Mouse (Mus musculus) cerebellum, adult 8-10 months (tissue): ENCODE measurements around the gene Ap2b1.
"Not testable (repeated sequence)": the region's sequence is repeated elsewhere in the genome, so short reads cannot be mapped to it uniquely, and the experiment has no call there.

Experiments
- DNase-seq: peaks from one replicate; pipeline ENCODE4 v3.0.0; 2022

The Ap2b1 gene

GRCm38 (mm10) chr11:83298225-83299195 is at the start of gene Ap2b1:
Gene Ap2b1 (plus strand): TSS chr11:83299024.
- peak; percentile 89 for DNase-seq

GRCm38 (mm10) chr11:83257211-83257610 is 41.6 kb upstream of the Ap2b1 start:
- DNase-seq = not testable (repeated sequence)

- no peak for DNase-seq
These were observed 36.2 kb upstream of the Ap2b1 start for GRCm38 (mm10) chr11:83262673-83263072.

GRCm38 (mm10) chr11:83263146-83263545 is 35.7 kb upstream of the Ap2b1 start:
- no peak for DNase-seq

- DNase-seq = no peak
These were observed 28.0 kb upstream of the Ap2b1 start for GRCm38 (mm10) chr11:83270842-83271150.

- DNase-seq = peak; percentile 87
These were observed 27.5 kb upstream of the Ap2b1 start for GRCm38 (mm10) chr11:83271151-83271950.

GRCm38 (mm10) chr11:83271951-83272843 is 26.6 kb upstream of the Ap2b1 start:
- DNase-seq = no peak

- no peak for DNase-seq
These were observed 22.6 kb upstream of the Ap2b1 start for GRCm38 (mm10) chr11:83276251-83276650.

GRCm38 (mm10) chr11:83279024-83279423 is 19.8 kb upstream of the Ap2b1 start:
- DNase-seq = no peak

GRCm38 (mm10) chr11:83279691-83280090 is 19.1 kb upstream of the Ap2b1 start:
- no peak for DNase-seq

GRCm38 (mm10) chr11:83282084-83282483 is 16.7 kb upstream of the Ap2b1 start:
- DNase-seq = no peak

- no peak for DNase-seq
These were observed 13.2 kb upstream of the Ap2b1 start for GRCm38 (mm10) chr11:83285627-83286026.

GRCm38 (mm10) chr11:83286566-83286965 is 12.3 kb upstream of the Ap2b1 start, which contains the start of gene Slfn14:
Gene Slfn14 (minus strand): TSS chr11:83286726.
- no peak for DNase-seq

GRCm38 (mm10) chr11:83289036-83289435 is 9.8 kb upstream of the Ap2b1 start:
- DNase-seq = no peak

- no peak for DNase-seq
These were observed 9.2 kb upstream of the Ap2b1 start for GRCm38 (mm10) chr11:83289633-83290032.

GRCm38 (mm10) chr11:83291375-83292250 is 7.2 kb upstream of the Ap2b1 start:
- DNase-seq = peak; percentile 94

- no peak for DNase-seq
These were observed 6.6 kb upstream of the Ap2b1 start for GRCm38 (mm10) chr11:83292251-83292587.

- DNase-seq = no peak
These were observed 5.6 kb upstream of the Ap2b1 start for GRCm38 (mm10) chr11:83293182-83293581.

GRCm38 (mm10) chr11:83294133-83294532 is 4.7 kb upstream of the Ap2b1 start:
- DNase-seq = no peak

- no peak for DNase-seq
These were observed 1.0 kb upstream of the Ap2b1 start for GRCm38 (mm10) chr11:83297816-83298215.

GRCm38 (mm10) chr11:83299724-83300123 is 900 bp downstream of the Ap2b1 start:
- DNase-seq = no peak

- no peak for DNase-seq
These were observed 2.6 kb downstream of the Ap2b1 start for GRCm38 (mm10) chr11:83301431-83301831.
